Mouse (Mus musculus) cerebellum, adult 9-11 months (tissue): ENCODE results near the gene Mss51.

Experiments
- DNase-seq: peaks from one replicate; pipeline ENCODE4 v3.0.0; 2022

The Mss51 gene

DNA sequence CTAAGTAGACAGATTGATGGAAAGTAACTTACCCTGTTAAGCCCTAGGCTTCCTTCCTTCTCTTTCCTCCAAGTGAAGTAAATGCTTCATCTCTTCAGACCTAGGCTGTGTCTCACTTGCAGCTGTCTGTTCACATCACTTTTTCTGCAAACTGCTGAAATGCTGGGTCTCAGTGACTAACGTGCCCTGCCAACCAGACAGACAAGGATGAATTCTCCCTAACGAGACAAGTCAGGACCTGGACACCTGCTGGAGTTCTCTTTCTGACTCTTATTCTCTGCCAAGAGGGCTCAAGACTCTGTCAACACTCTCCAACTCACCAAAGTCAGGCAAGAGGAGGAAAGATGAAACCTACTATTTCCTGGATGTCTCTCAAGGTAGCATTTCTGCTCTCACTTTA, at the start of gene Mss51:
TSS of gene Mss51 (minus strand) at position 299 of the 400 bp plus-strand sequence.
- DNase-seq: no peak

DNA sequence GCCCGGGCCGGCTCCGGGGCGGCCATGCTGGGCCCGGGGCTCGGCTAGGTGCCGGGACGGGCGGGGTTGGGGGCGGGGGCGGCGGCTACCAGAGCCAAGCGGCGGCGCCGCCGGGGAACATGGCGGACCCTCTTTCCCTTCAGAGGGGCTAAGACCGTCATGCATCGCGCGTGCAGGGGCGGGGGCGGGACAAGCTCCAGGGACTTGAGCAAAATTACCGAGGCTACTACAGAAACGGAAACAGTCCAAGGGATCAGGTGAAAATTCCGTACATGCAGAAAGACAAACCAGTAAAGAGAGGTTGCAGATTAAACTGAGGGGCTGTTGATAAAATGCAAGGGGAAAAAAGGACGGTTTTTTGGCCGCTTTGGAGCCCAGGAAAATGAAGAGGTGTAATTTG, 49.7 kb upstream of the Mss51 start, which contains the start of gene Ppp3cb:
TSS of gene Ppp3cb (minus strand) at position 159 of the 400 bp plus-strand sequence.
- peak; percentile 79 for DNase-seq

DNA sequence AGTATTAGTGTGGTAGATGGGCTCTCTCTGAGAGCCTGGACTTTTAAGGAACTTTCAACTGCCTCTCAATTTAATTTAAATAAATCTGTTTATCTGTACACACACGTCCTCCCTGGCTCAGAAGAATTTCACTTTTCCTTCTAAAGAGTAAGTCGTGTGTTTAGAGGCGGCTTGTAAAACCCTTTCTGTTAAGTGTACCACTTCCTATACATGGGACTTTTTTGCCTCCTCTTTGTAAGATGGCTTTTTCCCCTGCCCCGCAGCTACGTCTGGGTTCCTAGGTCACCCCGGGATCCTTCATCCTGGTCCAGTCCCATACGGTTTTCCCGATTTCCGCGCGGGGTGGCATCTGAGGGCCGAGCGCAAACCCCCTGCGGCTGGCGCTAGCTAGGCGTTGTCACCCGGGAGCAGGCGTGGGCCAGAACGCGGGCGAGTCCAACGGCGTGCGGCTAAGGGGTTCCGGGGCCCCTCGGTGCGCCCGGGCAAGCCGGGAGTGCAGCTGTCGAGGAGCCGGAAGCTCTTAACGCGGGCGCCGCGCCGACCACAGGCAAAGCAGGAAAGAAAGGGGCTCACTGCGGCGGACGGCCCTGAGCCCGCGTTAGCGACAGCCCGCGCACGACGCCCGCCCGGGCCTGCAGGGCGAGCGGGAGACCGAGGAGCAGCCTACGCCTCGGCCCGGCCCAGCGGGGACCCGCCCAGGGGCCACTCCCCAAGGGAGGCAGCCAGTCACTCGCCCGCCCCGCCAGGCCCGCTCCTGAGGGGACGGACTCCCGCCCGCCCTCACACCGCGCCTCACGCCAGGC, 49.0 kb upstream of the Mss51 start:
- peak; percentile 84 for DNase-seq

DNA sequence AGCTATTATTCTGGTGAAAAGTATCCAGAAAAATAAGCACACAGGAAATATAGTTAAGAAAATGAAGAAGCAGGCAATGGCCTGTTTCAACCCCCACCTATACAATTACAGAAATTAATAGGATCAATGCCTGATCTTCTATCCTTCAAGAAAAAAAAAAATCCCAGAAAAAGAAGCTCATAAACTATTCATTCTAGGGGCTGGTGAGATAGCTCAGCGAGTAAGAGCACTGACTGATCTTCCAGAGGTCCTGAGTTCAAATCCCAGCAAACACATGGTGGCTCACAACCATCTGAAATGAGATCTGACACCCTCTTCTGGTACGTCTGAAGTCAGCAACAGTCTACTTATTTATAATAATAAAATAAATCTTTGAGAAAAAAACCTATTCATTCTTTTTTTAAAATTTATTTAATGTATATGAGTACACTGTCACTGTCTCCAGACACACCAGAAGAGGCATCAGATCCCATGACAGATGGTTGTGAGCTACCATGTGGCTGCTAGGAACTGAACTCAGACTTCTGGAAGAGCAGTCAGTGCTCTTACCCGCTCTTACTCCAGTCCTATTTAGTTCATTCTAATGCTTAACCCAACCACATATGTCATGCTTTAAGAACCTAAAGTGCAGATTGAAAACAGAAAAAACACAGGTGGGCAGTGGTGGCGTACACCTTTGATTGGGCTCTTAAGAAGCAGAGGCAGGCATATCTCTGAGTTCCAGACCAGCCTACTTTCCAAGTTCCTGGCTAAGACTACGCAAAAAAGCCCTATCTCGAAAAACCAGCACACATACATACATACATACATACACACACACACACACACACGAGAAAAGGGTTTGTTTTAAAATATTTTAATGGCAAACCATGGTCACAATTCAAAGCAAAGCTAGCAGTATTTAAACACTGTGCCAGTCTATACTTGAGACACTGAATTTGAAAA, 48.0 kb upstream of the Mss51 start:
- DNase-seq: no peak

DNA sequence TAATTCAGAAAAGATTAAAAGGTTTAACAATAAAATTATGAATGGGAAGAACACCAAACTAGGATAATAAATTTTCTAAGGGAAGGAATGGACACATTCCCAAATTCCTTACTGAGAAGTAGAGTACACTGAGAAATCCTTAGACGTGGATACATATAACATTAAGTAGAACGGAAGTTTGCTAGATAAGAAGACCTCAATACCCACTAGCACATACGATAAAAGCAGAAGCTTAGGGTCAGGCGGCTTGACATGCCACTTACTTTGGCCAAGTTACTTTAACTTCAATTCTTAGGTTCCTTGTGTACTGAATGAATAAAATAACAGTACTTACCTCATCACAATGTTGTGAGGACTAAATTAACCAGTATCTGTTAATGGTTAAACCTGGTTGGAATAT, 32.9 kb upstream of the Mss51 start:
- DNase-seq: no peak

DNA sequence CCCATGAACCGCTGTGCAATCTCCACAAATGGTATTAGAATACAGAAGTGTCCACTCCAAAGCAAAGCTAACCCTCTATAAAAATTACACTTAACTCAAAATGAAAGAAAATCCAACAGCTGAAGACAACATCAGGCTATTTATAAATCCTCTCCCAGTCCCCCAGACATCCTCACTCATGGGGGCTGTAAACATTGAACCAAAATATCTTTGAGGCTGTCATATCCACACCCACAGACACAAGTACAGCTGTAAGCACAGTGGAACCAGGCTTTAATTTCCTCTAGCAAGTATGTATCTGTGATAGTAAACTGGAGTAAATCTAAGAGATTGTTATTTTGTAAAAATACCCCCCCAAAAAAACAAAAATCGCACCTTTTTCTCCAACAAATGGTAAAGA, 23.5 kb upstream of the Mss51 start:
- no peak for DNase-seq

DNA sequence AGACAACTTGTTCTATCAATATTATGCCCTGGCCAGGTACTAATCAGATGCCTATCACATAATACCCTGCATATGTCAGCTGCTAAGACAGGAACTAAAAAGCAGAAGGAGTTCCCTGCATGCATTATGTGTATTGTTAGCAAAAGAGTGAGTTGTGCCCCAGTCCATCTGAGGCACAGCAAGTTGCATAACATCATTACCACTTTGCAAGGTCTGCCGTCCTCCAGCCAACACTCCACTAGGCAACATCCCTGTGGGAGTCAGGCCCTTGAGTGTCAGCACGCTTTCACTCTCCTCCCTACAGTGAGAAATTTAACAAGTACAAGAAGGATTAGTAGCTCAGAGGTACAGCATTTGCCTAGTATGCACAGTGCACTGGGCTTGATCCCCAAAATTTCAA, 11.7 kb upstream of the Mss51 start:
- no peak for DNase-seq

DNA sequence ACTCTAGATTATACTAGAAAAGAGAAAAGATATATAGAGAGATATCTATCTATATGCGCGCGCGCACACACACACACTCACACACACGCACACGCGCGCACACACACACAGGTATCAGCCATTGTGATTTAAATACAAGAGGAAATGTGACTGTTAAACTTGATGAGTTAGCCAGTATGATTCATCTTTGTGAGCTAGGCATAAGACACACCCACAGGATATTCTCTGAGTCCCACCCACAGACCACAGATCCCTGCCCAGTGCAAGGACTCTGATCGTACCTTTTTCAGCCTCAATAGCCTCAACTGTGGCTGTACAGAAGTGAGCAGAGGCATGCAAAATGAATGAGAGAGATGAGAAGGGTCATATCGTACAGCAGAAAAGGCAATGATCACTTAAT, 6.3 kb upstream of the Mss51 start:
- DNase-seq: no peak

DNA sequence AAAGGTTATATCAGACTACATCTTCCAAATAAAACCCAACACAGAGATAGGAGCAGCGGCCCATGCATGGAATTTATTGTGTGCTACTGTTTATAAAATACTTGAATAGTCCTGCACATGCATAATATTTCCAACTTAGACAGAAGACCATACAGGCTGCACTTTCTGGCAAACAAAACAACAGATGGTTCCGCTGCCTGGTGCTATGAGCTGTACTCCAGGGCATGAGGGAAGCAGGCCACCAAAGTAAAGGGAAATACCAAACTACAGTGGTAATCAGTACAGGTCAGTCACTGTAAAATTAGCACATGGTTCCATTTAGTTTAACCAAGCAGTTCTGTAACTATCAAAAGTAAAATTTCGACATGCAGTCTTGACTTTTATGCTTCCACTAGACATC, 3.3 kb upstream of the Mss51 start:
- peak; percentile 48 for DNase-seq

DNA sequence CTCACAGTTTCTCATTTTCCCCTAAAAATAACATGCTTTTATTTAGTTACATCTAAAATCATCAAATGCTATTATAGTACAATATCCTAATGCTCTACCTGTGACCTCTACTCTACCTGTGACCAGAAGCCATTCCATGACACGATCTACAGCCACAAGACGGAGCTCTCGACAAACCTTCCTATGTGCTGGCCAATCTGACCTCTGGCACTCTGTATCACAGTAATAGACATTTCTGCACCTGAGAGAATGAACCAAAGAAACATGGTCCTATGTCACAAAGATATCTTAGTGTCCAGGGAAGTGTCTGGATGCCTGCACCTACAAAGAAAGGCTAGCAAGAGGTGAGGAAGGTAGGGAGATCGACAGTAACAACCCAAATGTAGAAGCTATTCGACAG, 10.7 kb downstream of the Mss51 start:
- DNase-seq: no peak

DNA sequence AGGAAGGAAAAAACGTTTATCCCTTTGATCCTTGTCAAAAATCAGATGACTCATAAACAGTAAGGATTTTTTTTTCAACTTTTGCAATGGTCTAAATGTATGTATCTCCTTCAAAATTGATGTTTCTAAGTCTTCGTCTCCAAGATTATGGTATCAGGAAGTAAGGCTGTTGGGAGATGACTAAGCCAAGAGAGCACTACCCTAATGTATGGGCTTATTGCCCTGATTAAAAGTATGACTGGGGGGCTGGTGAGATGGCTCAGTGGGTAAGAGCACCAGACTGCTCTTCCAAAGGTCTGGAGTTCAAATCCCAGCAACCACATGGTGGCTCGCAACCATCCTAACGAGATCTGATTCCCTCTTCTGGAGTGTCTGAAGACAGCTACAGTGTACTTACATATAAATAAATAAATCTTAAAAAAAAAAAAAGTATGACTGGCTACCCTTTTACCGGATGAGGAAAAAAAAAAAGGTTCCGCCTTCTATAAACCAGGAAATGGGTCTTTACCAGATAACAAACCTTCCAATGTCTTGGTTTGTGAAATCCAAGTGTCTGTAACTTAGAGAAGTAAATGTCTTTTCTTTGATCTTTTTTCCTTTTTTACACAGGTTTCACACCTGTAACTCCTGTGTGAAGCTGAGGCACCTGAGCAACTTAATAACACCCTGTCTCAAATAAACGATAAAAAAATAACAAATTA, 14.5 kb downstream of the Mss51 start:
- DNase-seq: no peak

DNA sequence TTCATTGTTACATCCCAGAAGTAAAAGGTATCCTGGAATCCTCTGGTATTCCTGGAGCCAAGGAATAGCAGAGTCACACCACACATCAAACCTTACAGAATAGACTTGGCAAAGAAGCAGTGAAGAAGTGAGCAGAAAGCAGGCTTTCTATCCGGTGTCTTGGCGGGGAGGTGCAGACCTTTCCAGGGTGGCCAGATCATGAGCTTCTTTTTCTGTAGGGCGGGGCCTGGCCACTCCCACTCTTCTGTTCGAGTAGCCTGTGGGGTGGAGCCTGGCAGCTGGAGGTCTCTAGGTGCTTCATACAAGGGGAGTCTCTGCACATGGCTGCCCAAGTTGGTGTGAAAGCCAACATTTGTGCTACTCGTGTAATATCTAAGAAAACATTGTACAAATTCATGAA, 15.5 kb downstream of the Mss51 start:
- peak; percentile 25 for DNase-seq

DNA sequence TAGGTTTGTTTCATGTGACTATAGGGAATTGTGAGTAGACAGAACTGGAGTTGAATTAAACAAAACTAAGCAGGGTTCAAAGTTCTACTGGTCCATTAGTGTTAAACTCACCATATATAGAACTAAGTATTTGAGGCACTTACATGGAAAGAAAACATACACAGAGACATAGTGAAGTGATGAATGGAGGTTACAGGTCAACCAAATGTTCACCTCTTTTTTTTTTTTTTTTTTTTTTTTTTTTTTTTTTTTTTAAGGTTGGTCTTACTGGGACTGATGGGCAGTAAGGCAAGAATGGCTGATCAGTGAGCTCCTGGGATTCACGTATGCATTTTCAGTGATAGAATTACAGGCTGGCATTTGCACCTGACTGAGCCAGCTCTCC, 16.5 kb downstream of the Mss51 start:
- DNase-seq: no peak

DNA sequence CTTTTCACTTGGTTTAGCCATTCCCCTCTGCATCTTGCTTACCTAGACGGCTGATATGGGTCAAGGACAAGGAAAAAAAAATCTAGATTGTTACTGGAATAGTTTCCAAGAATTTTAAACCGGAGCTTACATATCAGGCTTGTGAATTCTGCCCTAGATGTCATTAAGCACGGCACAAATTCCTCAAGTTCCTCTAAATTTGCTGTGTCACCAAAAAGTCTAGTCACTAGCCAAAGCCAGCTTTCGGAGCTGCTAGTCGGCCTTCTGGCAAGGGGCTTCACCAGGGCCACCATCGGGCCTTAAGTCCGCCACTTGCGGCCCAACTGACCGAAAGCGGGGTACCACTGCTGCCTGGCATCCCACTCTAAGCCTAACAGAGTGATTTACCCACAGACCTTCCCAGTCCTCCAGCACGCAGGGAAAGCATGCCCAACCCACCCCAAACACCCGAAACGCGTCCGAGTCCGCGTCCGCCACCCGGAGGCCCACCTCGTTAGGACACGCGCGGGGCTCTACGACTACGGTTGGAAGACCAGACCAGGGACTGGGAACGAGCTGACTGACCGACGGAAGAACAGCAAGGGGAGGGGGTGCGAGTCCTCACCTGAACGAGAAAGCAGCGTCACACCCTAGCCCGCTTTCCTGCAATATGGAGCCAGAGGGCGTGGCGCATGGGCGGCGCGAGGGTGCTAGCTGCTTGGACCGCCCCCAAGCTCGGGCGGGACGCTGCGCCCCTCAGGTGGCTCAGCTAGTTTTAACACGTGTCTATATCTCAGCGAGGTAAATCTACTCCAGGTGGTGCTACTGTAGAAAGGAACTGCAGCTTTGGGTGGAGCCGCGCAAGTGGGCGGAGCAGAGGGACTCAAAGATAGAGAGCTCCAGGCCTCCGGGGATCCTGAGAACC, 17.2 kb downstream of the Mss51 start, which contains the start of gene Anxa7:
TSS of gene Anxa7 (minus strand) at position 843 of the 904 bp plus-strand sequence.
- DNase-seq: peak; percentile 82

DNA sequence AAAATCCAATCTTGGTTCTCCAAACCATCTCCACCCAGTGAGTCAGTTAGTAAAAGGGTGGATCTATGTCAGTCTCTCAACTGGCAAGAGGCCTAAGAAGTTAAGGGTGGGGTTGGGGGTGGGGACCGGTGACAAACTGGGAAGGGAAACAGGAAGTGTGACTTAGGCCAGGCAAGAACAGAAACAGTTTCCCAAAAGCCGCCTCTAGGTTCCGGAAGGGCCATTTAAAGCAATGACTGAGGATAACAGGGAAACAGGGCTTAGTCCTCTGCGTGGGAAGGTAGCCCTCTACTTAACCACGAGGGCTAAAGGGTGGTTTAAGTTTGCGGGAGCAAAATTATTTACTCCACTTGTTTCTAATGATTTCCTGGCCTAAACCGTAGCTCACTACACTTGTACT, 17.9 kb downstream of the Mss51 start:
- peak; percentile 12 for DNase-seq

DNA sequence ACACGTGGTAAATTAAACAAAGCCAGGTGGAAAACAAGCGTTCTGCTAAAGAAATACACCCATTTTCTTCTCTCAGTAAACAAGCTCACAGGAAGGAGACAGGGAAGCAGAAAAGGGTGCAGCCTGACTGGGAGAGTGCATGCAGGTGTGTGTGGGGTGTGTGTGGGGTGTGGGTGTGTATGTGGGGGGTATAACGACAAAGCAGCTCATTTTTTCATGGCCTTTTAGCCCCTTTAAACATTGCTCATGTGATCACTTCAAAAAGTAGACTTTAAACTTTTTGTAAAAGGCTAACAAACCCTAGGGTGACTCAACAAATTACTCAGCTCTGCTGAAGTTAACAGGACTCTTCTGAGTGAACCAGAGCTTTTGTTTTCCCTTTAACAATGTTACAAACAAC, 18.3 kb downstream of the Mss51 start:
- no peak for DNase-seq

DNA sequence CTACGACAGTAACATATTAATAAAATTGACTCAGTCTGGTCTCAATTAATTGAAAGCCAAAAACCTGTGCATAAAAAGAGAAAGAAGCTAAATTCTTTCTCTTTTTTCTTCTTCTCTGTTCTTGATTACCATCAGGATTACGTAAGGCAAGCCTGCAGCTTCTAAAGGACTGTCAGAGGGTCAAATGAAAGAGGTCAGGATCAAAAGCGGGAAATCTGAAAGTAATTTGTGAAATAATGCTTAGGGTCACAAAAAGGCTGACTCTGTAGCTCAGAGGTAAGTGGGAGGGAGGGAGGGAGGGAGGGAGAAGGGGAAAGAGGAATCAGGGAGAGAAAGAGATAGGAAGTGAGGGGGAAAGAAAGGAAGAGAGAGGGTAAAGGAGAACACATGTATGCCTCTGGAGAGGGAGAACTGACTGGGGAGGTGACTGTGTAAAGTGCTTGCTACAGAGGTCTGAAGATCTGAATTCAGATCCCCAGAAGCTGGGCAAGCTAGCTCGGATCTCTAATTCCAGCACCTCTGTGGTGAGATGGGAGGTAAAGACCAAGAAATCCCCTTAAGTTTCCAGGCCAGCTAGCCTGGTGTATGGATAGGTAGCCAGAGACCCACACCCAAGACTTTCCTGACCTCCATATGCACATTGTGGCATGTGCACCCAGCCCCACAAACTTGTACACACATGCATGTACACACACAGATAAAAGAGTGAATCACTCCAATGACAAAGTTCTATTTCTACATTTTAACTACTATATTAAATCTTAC, 19.3 kb downstream of the Mss51 start:
- no peak for DNase-seq

DNA sequence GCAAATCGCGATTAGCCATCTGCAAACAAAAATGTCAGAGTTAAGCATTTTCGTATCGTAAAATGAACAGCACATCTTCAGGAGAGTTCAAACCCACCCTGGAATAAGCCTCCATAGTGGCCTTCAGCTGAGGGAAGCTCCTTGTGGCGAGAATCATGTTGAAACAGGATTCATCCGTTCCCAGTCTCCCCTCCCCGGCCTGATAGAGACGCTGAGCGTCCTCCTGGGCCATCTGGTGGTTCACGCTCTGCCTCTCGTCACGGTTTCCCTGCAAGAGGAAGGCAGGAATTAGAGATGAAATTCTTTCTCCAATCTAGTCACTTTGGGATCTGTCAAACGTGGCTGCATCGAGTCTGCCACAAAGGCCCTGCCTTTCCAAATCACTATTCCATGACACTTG, 36.5 kb downstream of the Mss51 start:
- DNase-seq: no peak

DNA sequence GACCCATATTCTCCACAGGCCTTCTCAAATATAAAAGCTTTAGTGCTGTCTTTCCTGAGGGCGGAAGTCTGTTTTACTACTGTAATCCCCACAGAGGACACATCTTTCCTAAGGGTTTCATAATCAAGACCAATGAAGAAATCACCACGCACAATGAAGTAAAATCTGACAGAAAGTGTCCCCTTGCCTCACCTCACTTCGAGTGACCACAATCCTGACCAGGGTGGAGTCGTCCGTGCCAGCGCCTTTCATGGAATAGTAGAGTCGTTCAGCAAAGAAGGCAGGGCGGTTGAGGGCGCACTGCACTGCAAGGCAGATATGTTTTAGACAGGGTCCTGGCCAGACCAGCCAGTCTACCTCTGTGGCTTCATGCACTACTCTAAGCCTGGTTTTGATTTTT, 38.3 kb downstream of the Mss51 start:
- DNase-seq: no peak

DNA sequence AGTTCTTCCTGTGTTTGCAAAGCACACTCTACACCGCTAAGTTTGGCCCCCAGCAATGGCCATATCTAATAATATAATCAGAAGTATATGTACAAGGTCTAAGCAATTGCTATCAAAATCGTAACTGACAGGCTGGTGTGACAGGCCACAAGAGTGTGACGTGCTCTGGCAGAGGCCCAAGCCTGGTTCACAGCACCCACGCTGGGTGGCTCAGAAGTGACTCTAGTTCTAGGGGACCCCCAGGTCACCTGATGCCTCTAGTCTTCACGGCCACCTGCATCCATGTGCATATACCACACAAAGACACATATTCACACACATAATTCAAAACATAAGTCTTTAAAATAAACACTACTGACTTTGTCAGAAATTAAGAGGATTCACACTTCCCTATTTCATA, 43.8 kb downstream of the Mss51 start:
- no peak for DNase-seq

DNA sequence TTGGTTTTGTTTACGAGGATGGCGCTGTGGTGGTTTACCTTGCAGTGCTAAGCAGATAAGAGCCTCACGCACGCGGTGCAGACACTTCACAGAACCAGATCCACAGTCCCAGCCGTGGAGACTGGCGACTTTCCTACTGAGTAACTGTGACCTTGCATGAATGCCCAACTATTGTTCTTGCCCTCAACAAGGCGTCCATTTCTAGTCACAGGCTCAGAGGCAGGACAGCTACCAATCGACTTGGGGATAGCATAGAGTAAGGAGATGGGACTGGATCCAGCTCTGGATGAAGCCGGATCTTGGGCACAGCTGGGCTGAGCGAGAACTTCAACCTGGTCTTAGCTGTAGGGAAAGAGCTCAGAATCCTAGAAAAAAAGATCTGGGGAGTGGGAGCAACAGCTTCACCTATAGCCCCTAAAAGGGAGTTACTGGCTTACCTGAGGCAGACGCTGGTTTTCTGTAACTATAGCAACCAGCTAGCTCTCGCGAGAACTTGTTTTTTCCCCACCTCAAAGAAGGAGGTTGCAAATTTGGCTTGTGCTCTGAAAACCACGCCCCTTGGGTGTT, 44.9 kb downstream of the Mss51 start, which contains the start of gene Cfap70:
TSS of gene Cfap70 (minus strand) at position 462 of the 567 bp plus-strand sequence.
- peak; percentile 27 for DNase-seq
